In genomic region chr12:111007134-111008103, GRCm38 (mm10) we compare ENCODE assay signal across 8 mouse cellular contexts. TPM values are rescaled to one million over a fixed set of nuclear protein-coding genes. Genes with fewer than 3 reads are reported as not detected.
A peak's percentile ranks its signal among the peaks of the same experiment; 100 is the strongest.
DNase-seq lines count a peak whose midpoint lies in the region; ATAC-seq lines count a peak whose summit lies in the region.

No protein-coding gene starts in this region.

- no peak overlapping the region for H3K4me3 ChIP-seq in embryonic facial prominence, embryonic 13.5 days
- no peak overlapping the region for H3K4me3 ChIP-seq in kidney, embryonic 16.5 days (ENCODE audit: low read length)

- peak overlapping the region; percentile 48; the same call in 1 of the 2 replicates for H3K27ac ChIP-seq in embryonic facial prominence, embryonic 13.5 days
- peak overlapping the region; percentile 22; the same call in 1 of the 2 replicates for H3K27ac ChIP-seq in kidney, embryonic 16.5 days (ENCODE audit: low read length)

- peaks cover 36% of the 10 kb centered on the region for H3K4me1 ChIP-seq in embryonic facial prominence, embryonic 13.5 days
- peaks cover 19% of the 10 kb centered on the region for H3K4me1 ChIP-seq in kidney, embryonic 16.5 days (ENCODE audit: insufficient read depth, low read length)

- H3K27me3 ChIP-seq in embryonic facial prominence, embryonic 13.5 days: no peaks in the 10 kb centered on the region
- H3K27me3 ChIP-seq in kidney, embryonic 16.5 days (ENCODE audit: insufficient read depth, low read length): no peaks in the 10 kb centered on the region

- peak; percentile 71 for DNase-seq in urinary bladder, postnatal 14 days (ENCODE audit: low spot score)
- no peak for DNase-seq in urinary bladder, postnatal 10 days (ENCODE audit: low spot score)
- DNase-seq in lung, postnatal 36 days: peak; percentile 62
- DNase-seq in layer of hippocampus, adult 9-10 months (ENCODE audit: low spot score): no peak
- DNase-seq in cerebellum, adult 11-12 months: no peak
- no peak for DNase-seq in gastrocnemius, postnatal 4 days (ENCODE audit: low spot score in 2 of 2)

- 75% methylated on average over 14 of the region's 14 CpGs for WGBS in embryonic facial prominence, embryonic 13.5 days
- 63% methylated on average over 11 of the region's 14 CpGs for WGBS in kidney, embryonic 16.5 days

- H3K9me3 ChIP-seq in embryonic facial prominence, embryonic 13.5 days: no peaks in the 10 kb centered on the region
- no peaks in the 10 kb centered on the region for H3K9me3 ChIP-seq in kidney, embryonic 16.5 days (ENCODE audit: low read length)

- no peak overlapping the region for H3K4me2 ChIP-seq in embryonic facial prominence, embryonic 13.5 days
- H3K4me2 ChIP-seq in kidney, embryonic 16.5 days (replicated peaks; ENCODE audit: low read depth, low read length): no peak overlapping the region

- H3K36me3 ChIP-seq in embryonic facial prominence, embryonic 13.5 days: no peaks in the 10 kb centered on the region
- no peaks in the 10 kb centered on the region for H3K36me3 ChIP-seq in kidney, embryonic 16.5 days (ENCODE audit: insufficient read depth, low read length)

- no peak for ATAC-seq in embryonic facial prominence, embryonic 13.5 days (ENCODE audit: insufficient number of reproducible peaks, insufficient read depth, low FRiP score, low TSS enrichment, low read depth)
- peak; percentile 39; the same call in 1 of the 2 replicates for ATAC-seq in kidney, embryonic 16.5 days (ENCODE audit: low FRiP score, low TSS enrichment)

- H3K9ac ChIP-seq in embryonic facial prominence, embryonic 13.5 days: no peak overlapping the region
- H3K9ac ChIP-seq in kidney, embryonic 16.5 days (replicated peaks; ENCODE audit: low read length): no peak overlapping the region

RNA-seq across cellular contexts. Expression of gene Ankrd9, which starts 28.6 kb away (rescaled TPM):
- polyA plus RNA-seq in embryonic facial prominence, embryonic 13.5 days (2015; fragmentation: Nextera tagmentation; extraction: Ambion mirVana): 16.4 and 16.8 TPM in 2 replicates
- polyA plus RNA-seq in kidney, embryonic 16.5 days (2015; fragmentation: Nextera tagmentation; extraction: Ambion mirVana): 14.8 and 16.7 TPM in 2 replicates
- total RNA-seq in gastrocnemius, postnatal 4 days (2021): 10 to 100 TPM; 12.9 to 17.5 TPM

RNA-seq across cellular contexts. Expression of gene Rcor1, which starts 31.7 kb away (rescaled TPM):
- 11.6 and 14.2 TPM in 2 replicates for polyA plus RNA-seq in embryonic facial prominence, embryonic 13.5 days (2015; fragmentation: Nextera tagmentation; extraction: Ambion mirVana)
- 9.7 and 9.8 TPM in 2 replicates for polyA plus RNA-seq in kidney, embryonic 16.5 days (2015; fragmentation: Nextera tagmentation; extraction: Ambion mirVana)
- total RNA-seq in gastrocnemius, postnatal 4 days (2021): 10 to 100 TPM; 27.1 to 27.2 TPM

Comparison
In these comparisons a context has a peak if more than half of its experiments do, and no peak if none do; other contexts are left out.
1. DNase-seq: peak in urinary bladder, postnatal 14 days (single experiment) and lung, postnatal 36 days (single experiment); none in urinary bladder, postnatal 10 days (single experiment), layer of hippocampus, adult 9-10 months (single experiment), cerebellum, adult 11-12 months (single experiment) and gastrocnemius, postnatal 4 days (0 of 2).